Mouse (Mus musculus) midbrain, embryonic 15.5 days (tissue): Measurements from ENCODE around the gene 4930402F06Rik. TPM values are rescaled to one million over a fixed set of nuclear protein-coding genes. Genes with fewer than 3 reads are reported as not detected.
A peak's percentile ranks its signal among the peaks of the same experiment; 100 is the strongest.

Source experiments
- ATAC-seq: fragments of 200-750 bp; cut with Nextera tagmentation; replicated peaks from 2 replicates; pipeline ENCODE4 v1.8.0; 2017; ENCODE audit warnings: moderate TSS enrichment
- H3K27ac ChIP-seq: fragments of 300-500 bp; sonication (generic); 2 replicates; pipeline ENCODE4 v1.5.1; 2015; ENCODE audit warnings: mild to moderate bottlenecking, inconsistent platforms
- H3K27me3 ChIP-seq: fragments of 300-500 bp; sonication (generic); replicated peaks from 2 replicates; pipeline ENCODE4 v1.6.1; 2015; ENCODE audit warnings: inconsistent platforms
- H3K36me3 ChIP-seq: fragments of 300-500 bp; sonication (generic); replicated peaks from 2 replicates; pipeline ENCODE4 v1.6.1; 2015; ENCODE audit warnings: inconsistent platforms
- H3K4me1 ChIP-seq: fragments of 300-500 bp; sonication (generic); 2 replicates; pipeline ENCODE4 v1.6.1; 2015; ENCODE audit warnings: inconsistent platforms
- H3K4me2 ChIP-seq: fragments of 300-500 bp; sonication (generic); 2 replicates; pipeline ENCODE4 v1.6.1; 2015; ENCODE audit warnings: inconsistent platforms, mild to moderate bottlenecking, moderate library complexity
- H3K4me3 ChIP-seq: fragments of 300-500 bp; sonication (generic); 2 replicates; pipeline ENCODE4 v1.5.1; 2015; ENCODE audit warnings: mild to moderate bottlenecking, inconsistent platforms
- H3K9ac ChIP-seq: fragments of 300-500 bp; sonication (generic); 2 replicates; pipeline ENCODE4 v1.6.1; 2015; ENCODE audit warnings: mild to moderate bottlenecking, inconsistent platforms
- H3K9me3 ChIP-seq: fragments of 300-500 bp; sonication (generic); 2 replicates; pipeline ENCODE4 v1.6.1; 2016; ENCODE audit warnings: inconsistent platforms
- WGBS: fragments of 180-500 bp; shearing (Covaris S2); methylation state at CpG from one replicate; pipeline ENCODE4 v1.1.7; 2015; ENCODE audit warnings: mixed read lengths; 5-methylcytosine and 5-hydroxymethylcytosine counted together
- polyA plus RNA-seq: library from polyadenylated mRNA; unstranded; fragments of >200 nt; fragmentation: Nextera tagmentation; extraction: Ambion mirVana; gene quantifications from 2 replicates; pipeline ENCODE4 v1.2.1, GENCODE M21; 2015

4930402F06Rik gene
- polyA plus RNA-seq, 1 experiment from 2014 or later, result not detected

- Histone ChIP-seq H3K4me3 (no peak overlapping the region), H3K27me3 (no peaks in the 10 kb centered on the region), H3K36me3 (no peaks in the 10 kb centered on the region), H3K4me2 (no peak overlapping the region), H3K27ac (no peak overlapping the region), H3K9me3 (no peaks in the 10 kb centered on the region), H3K9ac (no peak overlapping the region), H3K4me1 (no peaks in the 10 kb centered on the region)
- 82% methylated on average over 10 of the region's 10 CpGs for WGBS
- no peak for ATAC-seq
These were observed 14.7 kb upstream of the 4930402F06Rik start for GRCm38 (mm10) chr2:35411640-35412190.

GRCm38 (mm10) chr2:35409466-35409865, 12.5 kb upstream of the 4930402F06Rik start:
- no peaks in the 10 kb centered on the region for H3K4me1 ChIP-seq
- 91% methylated on average over 6 of the region's 6 CpGs for WGBS
- H3K4me2 ChIP-seq, result no peak overlapping the region
- H3K4me3 ChIP-seq, result no peak overlapping the region
- H3K9ac ChIP-seq, result no peak overlapping the region
- no peak overlapping the region for H3K27ac ChIP-seq
- H3K27me3 ChIP-seq, result no peaks in the 10 kb centered on the region
- no peaks in the 10 kb centered on the region for H3K9me3 ChIP-seq
- H3K36me3 ChIP-seq, result no peaks in the 10 kb centered on the region
- no peak for ATAC-seq

- H3K27ac ChIP-seq, result no peak overlapping the region
- no peaks in the 10 kb centered on the region for H3K4me1 ChIP-seq
- 81% methylated on average over 5 of the region's 5 CpGs for WGBS
- H3K9me3 ChIP-seq, result no peaks in the 10 kb centered on the region
- no peak overlapping the region for H3K4me2 ChIP-seq
- no peaks in the 10 kb centered on the region for H3K36me3 ChIP-seq
- H3K27me3 ChIP-seq, result no peaks in the 10 kb centered on the region
- ATAC-seq, result no peak
- H3K4me3 ChIP-seq, result no peak overlapping the region
- no peak overlapping the region for H3K9ac ChIP-seq
These were observed 11.6 kb upstream of the 4930402F06Rik start for GRCm38 (mm10) chr2:35408409-35409110.

- Histone ChIP-seq H3K9ac (no peak overlapping the region), H3K4me3 (no peak overlapping the region), H3K9me3 (no peaks in the 10 kb centered on the region), H3K36me3 (no peaks in the 10 kb centered on the region), H3K4me2 (no peak overlapping the region), H3K27ac (no peak overlapping the region), H3K4me1 (no peaks in the 10 kb centered on the region), H3K27me3 (no peaks in the 10 kb centered on the region)
- whole genome bisulfite sequencing, result 80% methylated on average over 7 of the region's 7 CpGs
- no peak for ATAC-seq
These were observed 10.9 kb upstream of the 4930402F06Rik start for GRCm38 (mm10) chr2:35407878-35408277.

- Histone ChIP-seq H3K9ac (no peak overlapping the region), H3K27me3 (no peaks in the 10 kb centered on the region), H3K4me1 (no peaks in the 10 kb centered on the region), H3K9me3 (no peaks in the 10 kb centered on the region), H3K27ac (no peak overlapping the region), H3K36me3 (no peaks in the 10 kb centered on the region), H3K4me2 (no peak overlapping the region), H3K4me3 (no peak overlapping the region)
- 79% methylated on average over 6 of the region's 6 CpGs for WGBS
- ATAC-seq, result no peak
These were observed 10.3 kb upstream of the 4930402F06Rik start for GRCm38 (mm10) chr2:35407266-35407665.

- WGBS, result 65% methylated on average over 1 of the region's 1 CpGs
- Histone ChIP-seq H3K27me3 (no peaks in the 10 kb centered on the region), H3K9ac (no peak overlapping the region), H3K36me3 (no peaks in the 10 kb centered on the region), H3K4me2 (no peak overlapping the region), H3K4me3 (no peak overlapping the region), H3K9me3 (no peaks in the 10 kb centered on the region), H3K4me1 (no peaks in the 10 kb centered on the region), H3K27ac (no peak overlapping the region)
- no peak for ATAC-seq
These were observed 9.6 kb upstream of the 4930402F06Rik start for GRCm38 (mm10) chr2:35406611-35407010.

GRCm38 (mm10) chr2:35402391-35402790, 5.4 kb upstream of the 4930402F06Rik start:
- ATAC-seq, result no peak
- 94% methylated on average over 16 of the region's 16 CpGs for WGBS

GRCm38 (mm10) chr2:35400739-35401138, 3.8 kb upstream of the 4930402F06Rik start:
- no peak for ATAC-seq
- Histone ChIP-seq H3K27ac (no peak overlapping the region), H3K9ac (no peak overlapping the region), H3K27me3 (no peaks in the 10 kb centered on the region), H3K4me2 (no peak overlapping the region), H3K9me3 (no peaks in the 10 kb centered on the region), H3K4me3 (no peak overlapping the region), H3K4me1 (0 out of 2 replicates have a peak, but pooled peaks cover 3% of the 10 kb centered on the region), H3K36me3 (no peaks in the 10 kb centered on the region)
- 94% methylated on average over 7 of the region's 7 CpGs for WGBS

More at GRCm38 (mm10) chr2:35402391-35402790, 5.4 kb upstream of the 4930402F06Rik start:
- no peaks in the 10 kb centered on the region for H3K27me3 ChIP-seq
- H3K4me3 ChIP-seq, result no peak overlapping the region
- no peaks in the 10 kb centered on the region for H3K36me3 ChIP-seq
- H3K4me2 ChIP-seq, result no peak overlapping the region
- no peaks in the 10 kb centered on the region for H3K9me3 ChIP-seq
- H3K27ac ChIP-seq, result no peak overlapping the region
- no peak overlapping the region for H3K9ac ChIP-seq
- no peaks in the 10 kb centered on the region for H3K4me1 ChIP-seq

- Histone ChIP-seq H3K9me3 (no peaks in the 10 kb centered on the region), H3K36me3 (no peaks in the 10 kb centered on the region), H3K4me3 (no peak overlapping the region), H3K27ac (no peak overlapping the region), H3K9ac (no peak overlapping the region), H3K4me1 (0 out of 2 replicates have a peak, but pooled peaks cover 3% of the 10 kb centered on the region), H3K27me3 (no peaks in the 10 kb centered on the region), H3K4me2 (no peak overlapping the region)
- WGBS, result 85% methylated on average over 6 of the region's 6 CpGs
- ATAC-seq, result no peak
These were observed 1.3 kb upstream of the 4930402F06Rik start for GRCm38 (mm10) chr2:35398184-35398828.

- Histone ChIP-seq H3K27me3 (no peaks in the 10 kb centered on the region), H3K4me2 (no peak overlapping the region), H3K4me1 (0 out of 2 replicates have a peak, but pooled peaks cover 3% of the 10 kb centered on the region), H3K36me3 (no peaks in the 10 kb centered on the region), H3K9ac (no peak overlapping the region), H3K9me3 (no peaks in the 10 kb centered on the region), H3K4me3 (no peak overlapping the region), H3K27ac (no peak overlapping the region)
- 51% methylated on average over 11 of the region's 11 CpGs for WGBS
- ATAC-seq, result peak; percentile 6; the same call in 1 of the 2 replicates
These were observed 707 bp upstream of the 4930402F06Rik start for GRCm38 (mm10) chr2:35397590-35398173.

- Histone ChIP-seq H3K27ac (no peak overlapping the region), H3K27me3 (no peaks in the 10 kb centered on the region), H3K9ac (no peak overlapping the region), H3K4me2 (no peak overlapping the region), H3K9me3 (no peaks in the 10 kb centered on the region), H3K4me1 (no peaks in the 10 kb centered on the region), H3K4me3 (no peak overlapping the region), H3K36me3 (no peaks in the 10 kb centered on the region)
- ATAC-seq, result no peak
- 86% methylated on average over 9 of the region's 9 CpGs for WGBS
These were observed 11.5 kb downstream of the 4930402F06Rik start for GRCm38 (mm10) chr2:35385441-35385871.

GRCm38 (mm10) chr2:35379306-35379705, 17.7 kb downstream of the 4930402F06Rik start:
- no peaks in the 10 kb centered on the region for H3K36me3 ChIP-seq
- H3K9me3 ChIP-seq, result no peaks in the 10 kb centered on the region
- no peak for ATAC-seq
- no peak overlapping the region for H3K27ac ChIP-seq
- H3K9ac ChIP-seq, result no peak overlapping the region
- H3K4me2 ChIP-seq, result no peak overlapping the region
- no peaks in the 10 kb centered on the region for H3K4me1 ChIP-seq
- 69% methylated on average over 9 of the region's 9 CpGs for WGBS
- no peak overlapping the region for H3K4me3 ChIP-seq
- H3K27me3 ChIP-seq, result no peaks in the 10 kb centered on the region
